Mouse (Mus musculus): ENCODE data around the gene Cnga1. TPM values are rescaled to one million over a fixed set of nuclear protein-coding genes. Genes with fewer than 3 reads are reported as not detected.

The Cnga1 gene
- polyA plus RNA-seq, 1 experiment from 2014 or later: not detected

Other genes with a start within 250 kb of the Cnga1 start
- gene Corin, start 139.8 kb downstream of the Cnga1 start, polyA plus RNA-seq (2015; fragmentation: Nextera tagmentation; extraction: Ambion mirVana): 0.15 and 0.19 TPM in 2 replicates
- gene Nfxl1, start 84.6 kb downstream of the Cnga1 start, polyA plus RNA-seq (2015; fragmentation: Nextera tagmentation; extraction: Ambion mirVana): 5.7 and 5.9 TPM in 2 replicates
- not detected in 2 replicates for gene Zar1, start 63.0 kb downstream of the Cnga1 start, polyA plus RNA-seq (2015; fragmentation: Nextera tagmentation; extraction: Ambion mirVana)
- gene Gm5868, start 56.7 kb downstream of the Cnga1 start, polyA plus RNA-seq (2015; fragmentation: Nextera tagmentation; extraction: Ambion mirVana): not detected in 2 replicates
- 40.1 and 51.0 TPM in 2 replicates for gene Nipal1, start 3.5 kb upstream of the Cnga1 start, polyA plus RNA-seq (2015; fragmentation: Nextera tagmentation; extraction: Ambion mirVana)
- gene Txk, start 108.5 kb upstream of the Cnga1 start, polyA plus RNA-seq (2015; fragmentation: Nextera tagmentation; extraction: Ambion mirVana): 0.09 and 0.13 TPM in 2 replicates
- 5.2 and 5.7 TPM in 2 replicates for gene Tec, start 224.2 kb upstream of the Cnga1 start, polyA plus RNA-seq (2015; fragmentation: Nextera tagmentation; extraction: Ambion mirVana)

Data from liver, embryonic 16.5 days (tissue).